In genomic region chr8:72817655-72818349, GRCm38 (mm10) we compare ENCODE assay signal across 23 mouse cellular contexts. TPM values are rescaled to one million over a fixed set of nuclear protein-coding genes. Genes with fewer than 3 reads are reported as not detected.
DNase-seq lines count a peak whose midpoint lies in the region; ATAC-seq and TF ChIP-seq lines count a peak whose summit lies in the region.
"Had no signal": no experiment of that assay in that cellular context is flagged by ENCODE, and none has a peak within 500 bp of the region (broad histone marks: within the 10 kb centered on the region; RNA-seq: fewer than 3 reads in every experiment).

No protein-coding gene starts in this region.

- ATAC-seq in lung, postnatal 0 days: no peak
- peak; percentile 61 for ATAC-seq in common myeloid progenitor, adult 5-6 weeks (replicated peaks; ENCODE audit: low read depth, poor library complexity, severe bottlenecking)
- ATAC-seq in megakaryocyte progenitor cell, adult 5-6 weeks (replicated peaks; ENCODE audit: poor library complexity): peak; percentile 67
- ATAC-seq: CD4-positive, CD25-positive, alpha-beta regulatory T cell, adult 4 months; forebrain, embryonic 16.5 days; hindbrain, postnatal 0 days had no signal

- no peak overlapping the region for H3K4me2 ChIP-seq in lung, postnatal 0 days (replicated peaks; ENCODE audit: low read depth, low read length)
- H3K4me2 ChIP-seq: embryonic facial prominence, embryonic 12.5 days; forebrain, embryonic 12.5 days; hindbrain, embryonic 13.5 days had no signal

- H3K27ac ChIP-seq in lung, postnatal 0 days (ENCODE audit: low read length): no peak overlapping the region
- H3K27ac ChIP-seq: embryonic facial prominence, embryonic 12.5 days; forebrain, embryonic 12.5 days; heart, embryonic 10.5 days; hindbrain, embryonic 13.5 days; hindbrain, postnatal 0 days had no signal

- no peaks in the 10 kb centered on the region for H3K27me3 ChIP-seq in lung, postnatal 0 days (replicated peaks; ENCODE audit: insufficient read depth, low read length)
- H3K27me3 ChIP-seq: embryonic facial prominence, embryonic 12.5 days; forebrain, embryonic 12.5 days; hindbrain, embryonic 13.5 days had no signal

- peak; percentile 5 for DNase-seq in lung, postnatal 0 days (ENCODE audit: low spot score)
- DNase-seq in lung, postnatal 4 days: no peak
- DNase-seq in gonadal fat pad, adult 2 months (ENCODE audit: low read depth): peak; percentile 65
- no peak for DNase-seq in spleen, adult 12 weeks (ENCODE audit: low spot score)
- no peak for DNase-seq in ovary, postnatal 14 days (ENCODE audit: low spot score)
- DNase-seq: adrenal gland, postnatal 10 days; B cell, adult 2 months; cerebellum, adult 18-20 months; gastrocnemius, postnatal 14 days; heart, adult 11 months; heart, postnatal 10 days; heart, postnatal 4 days; kidney, adult 11 months had no signal

- WGBS in lung, postnatal 0 days: 88% methylated on average over 5 of the region's 5 CpGs

- H3K4me3 ChIP-seq in lung, postnatal 0 days (ENCODE audit: low read depth, low read length): no peak overlapping the region
- H3K4me3 ChIP-seq: embryonic facial prominence, embryonic 12.5 days; forebrain, embryonic 12.5 days; heart, embryonic 10.5 days; hindbrain, embryonic 13.5 days had no signal

- no peak overlapping the region for H3K9ac ChIP-seq in lung, postnatal 0 days (replicated peaks; ENCODE audit: low read depth)
- H3K9ac ChIP-seq: embryonic facial prominence, embryonic 12.5 days; forebrain, embryonic 12.5 days; hindbrain, embryonic 13.5 days had no signal

- TF ChIP-seq CTCF in lung, postnatal 0 days (IDR thresholded peaks at IDR 0.05): no peak

- H3K9me3 ChIP-seq in lung, postnatal 0 days (ENCODE audit: low read length): no peaks in the 10 kb centered on the region
- H3K9me3 ChIP-seq: embryonic facial prominence, embryonic 12.5 days; forebrain, embryonic 12.5 days; G1E; heart, embryonic 10.5 days; hindbrain, embryonic 13.5 days had no signal

- H3K4me1 ChIP-seq in lung, postnatal 0 days (ENCODE audit: insufficient read depth, low read depth, low read length): no peaks in the 10 kb centered on the region
- H3K4me1 ChIP-seq: embryonic facial prominence, embryonic 12.5 days; forebrain, embryonic 12.5 days; heart, embryonic 10.5 days; hindbrain, embryonic 13.5 days had no signal

- no peaks in the 10 kb centered on the region for H3K36me3 ChIP-seq in lung, postnatal 0 days (ENCODE audit: insufficient read depth, low read length)
- H3K36me3 ChIP-seq: G1E had no signal

- TF ChIP-seq EP300 in lung, postnatal 0 days (IDR thresholded peaks at IDR 0.05): no peak

RNA-seq across cellular contexts. Expression of gene F2rl3, which starts 56.1 kb away (rescaled TPM):
- polyA plus RNA-seq in lung, postnatal 0 days (2015; fragmentation: Nextera tagmentation; extraction: Ambion mirVana): 1.3 and 2.1 TPM in 2 replicates
- 9.8 and 12.7 TPM in 2 replicates for total RNA-seq in common myeloid progenitor, adult 5-6 weeks (2017)
- 2.3 and 4.2 TPM in 2 replicates for polyA plus RNA-seq in gonadal fat pad, adult 2 months (2012; rRNA removed)
- 2.6 and 2.9 TPM in 2 replicates for total RNA-seq in megakaryocyte progenitor cell, adult 5-6 weeks (2015)
- total RNA-seq in megakaryocyte progenitor cell, adult 5-6 weeks (2017): 3.0 and 3.1 TPM in 2 replicates
- polyA plus RNA-seq: G1E had no signal

Comparison
In these comparisons a context has a peak if more than half of its experiments do, and no peak if none do; other contexts are left out.
1. DNase-seq: peak in lung, postnatal 0 days (single experiment) and gonadal fat pad, adult 2 months (single experiment); none in lung, postnatal 4 days (0 of 2), spleen, adult 12 weeks (single experiment) and ovary, postnatal 14 days (single experiment).